Mouse (Mus musculus): Measurements from ENCODE around the gene Mrtfb. TPM values are rescaled to one million over a fixed set of nuclear protein-coding genes. Genes with fewer than 3 reads are reported as not detected.
"Not testable (repeated sequence)": the region's sequence is repeated elsewhere in the genome, so short reads cannot be mapped to it uniquely, and the experiment has no call there.

Mrtfb gene
- polyA plus RNA-seq, 1 experiment, result 17.2 TPM

DNA sequence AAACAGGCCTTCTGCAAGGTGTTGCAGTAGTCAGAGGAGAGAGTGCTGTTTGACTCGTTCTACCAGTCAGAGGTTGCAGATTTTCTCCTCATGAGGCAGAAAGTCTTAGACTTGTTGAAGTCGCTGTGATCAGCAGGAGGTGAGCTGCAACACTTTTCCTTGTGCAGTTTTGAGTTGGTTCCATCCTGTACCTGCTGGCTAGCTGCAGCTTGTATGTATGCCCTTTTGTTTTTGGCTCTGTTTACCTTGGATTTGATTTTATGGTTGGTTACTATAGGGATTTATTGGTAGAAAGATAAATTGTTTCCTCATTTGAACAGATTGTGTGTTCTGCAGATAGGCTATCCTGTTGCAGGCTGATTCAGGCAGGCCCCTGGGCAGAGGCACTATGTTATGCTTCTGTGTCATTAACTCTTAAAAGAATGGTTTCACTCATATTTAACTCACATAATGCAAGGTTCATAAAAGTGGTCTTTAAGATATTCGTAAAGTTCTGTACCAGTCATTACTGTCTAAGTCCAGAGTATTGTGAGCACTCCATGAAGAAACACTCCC is 11.1 kb downstream of the Mrtfb start:
- H3K27ac ChIP-seq (ENCODE audit: insufficient read depth, low read depth, low read length), result no peak overlapping the region
- H3K4me3 ChIP-seq (ENCODE audit: insufficient read depth, low read length), result no peak overlapping the region
- TF ChIP-seq POLR2A (IDR thresholded peaks at IDR 0.05; ENCODE audit: borderline replicate concordance, low read depth, low read length), result no peak
- no peak for TF ChIP-seq CTCF (IDR thresholded peaks at IDR 0.05; ENCODE audit: low read depth, low read length)
- no peaks in the 10 kb centered on the region for H3K4me1 ChIP-seq (ENCODE audit: control insufficient read depth, insufficient read depth, low read length)

GRCm38 (mm10) chr16:13269426-13269825 is 13.1 kb downstream of the Mrtfb start:
- Histone ChIP-seq H3K4me1 (ENCODE audit: control insufficient read depth, insufficient read depth, low read length) (no peaks in the 10 kb centered on the region), H3K27ac (ENCODE audit: insufficient read depth, low read depth, low read length) (no peak overlapping the region), H3K4me3 (ENCODE audit: insufficient read depth, low read length) (no peak overlapping the region)
- no peak for TF ChIP-seq POLR2A (IDR thresholded peaks at IDR 0.05; ENCODE audit: borderline replicate concordance, low read depth, low read length)

DNA sequence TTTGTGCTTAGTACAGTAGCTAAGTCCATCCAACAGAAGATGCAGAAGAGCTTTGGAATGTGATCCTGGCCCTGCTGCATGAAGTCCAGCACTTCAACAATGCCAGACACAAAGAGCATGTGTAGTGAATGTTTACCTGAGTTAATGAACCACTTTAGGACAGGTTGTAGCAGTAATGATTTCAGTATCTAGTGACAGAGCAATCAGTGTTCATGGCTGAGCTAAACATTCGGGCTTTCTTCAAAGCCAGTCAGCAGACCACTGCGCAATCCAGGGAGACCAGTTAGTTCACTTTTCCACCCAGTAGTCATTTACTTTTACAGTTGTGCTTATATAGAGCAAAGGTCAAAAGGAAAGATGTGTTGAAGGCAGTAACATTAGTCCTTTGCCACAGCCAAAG is 20.0 kb downstream of the Mrtfb start:
- peaks cover 11% of the 10 kb centered on the region for H3K4me1 ChIP-seq (ENCODE audit: control insufficient read depth, insufficient read depth, low read length)
- H3K4me3 ChIP-seq (ENCODE audit: insufficient read depth, low read length), result no peak overlapping the region
- no peak for TF ChIP-seq POLR2A (IDR thresholded peaks at IDR 0.05; ENCODE audit: borderline replicate concordance, low read depth, low read length)
- TF ChIP-seq CTCF (IDR thresholded peaks at IDR 0.05; ENCODE audit: low read depth, low read length), result no peak
- no peak overlapping the region for H3K27ac ChIP-seq (ENCODE audit: insufficient read depth, low read depth, low read length)

- no peak overlapping the region for H3K4me3 ChIP-seq (ENCODE audit: insufficient read depth, low read length)
- peaks cover 11% of the 10 kb centered on the region for H3K4me1 ChIP-seq (ENCODE audit: control insufficient read depth, insufficient read depth, low read length)
- TF ChIP-seq POLR2A (IDR thresholded peaks at IDR 0.05; ENCODE audit: borderline replicate concordance, low read depth, low read length) (no peak), CTCF (IDR thresholded peaks at IDR 0.05; ENCODE audit: low read depth, low read length) (no peak)
- H3K27ac ChIP-seq (ENCODE audit: insufficient read depth, low read depth, low read length), result no peak overlapping the region
These were observed 20.6 kb downstream of the Mrtfb start for GRCm38 (mm10) chr16:13276709-13277399.

GRCm38 (mm10) chr16:13286425-13286824 is 30.1 kb downstream of the Mrtfb start:
- H3K27ac ChIP-seq (ENCODE audit: insufficient read depth, low read depth, low read length); H3K4me3 ChIP-seq (ENCODE audit: insufficient read depth, low read length): not testable (repeated sequence)

DNA sequence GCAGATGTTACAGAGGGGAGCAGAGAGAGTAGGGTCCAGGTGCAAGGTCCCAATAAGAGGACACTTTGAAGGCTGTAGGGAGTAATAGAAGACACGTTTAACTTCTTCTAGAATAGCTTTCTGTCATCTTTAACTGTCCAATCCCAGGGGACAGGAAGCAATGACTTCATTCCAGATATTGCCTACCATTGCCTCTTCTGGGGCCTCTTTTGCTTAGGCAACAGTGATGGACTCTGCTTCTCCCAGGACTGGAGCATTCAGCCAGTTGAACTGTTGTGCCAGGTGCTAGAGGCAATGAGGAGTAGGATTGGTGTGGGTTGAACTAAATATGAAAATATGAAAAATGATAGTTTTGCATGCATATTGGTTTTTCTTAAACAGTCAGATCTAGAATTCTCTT is 41.6 kb downstream of the Mrtfb start:
- H3K4me1 ChIP-seq (ENCODE audit: control insufficient read depth, insufficient read depth, low read length), result peaks cover 27% of the 10 kb centered on the region
- no peak overlapping the region for H3K27ac ChIP-seq (ENCODE audit: insufficient read depth, low read depth, low read length)
- no peak for TF ChIP-seq CTCF (IDR thresholded peaks at IDR 0.05; ENCODE audit: low read depth, low read length)
- no peak for TF ChIP-seq POLR2A (IDR thresholded peaks at IDR 0.05; ENCODE audit: borderline replicate concordance, low read depth, low read length)
- no peak overlapping the region for H3K4me3 ChIP-seq (ENCODE audit: insufficient read depth, low read length)

More at GRCm38 (mm10) chr16:13286425-13286824, 30.1 kb downstream of the Mrtfb start:
- peaks cover 17% of the 10 kb centered on the region for H3K4me1 ChIP-seq (ENCODE audit: control insufficient read depth, insufficient read depth, low read length)

GRCm38 (mm10) chr16:13298991-13299390 is 42.7 kb downstream of the Mrtfb start:
- H3K4me1 ChIP-seq (ENCODE audit: control insufficient read depth, insufficient read depth, low read length), result peaks cover 20% of the 10 kb centered on the region

GRCm38 (mm10) chr16:13306065-13306695 is 49.9 kb downstream of the Mrtfb start:
- H3K27ac ChIP-seq (ENCODE audit: insufficient read depth, low read depth, low read length), result no peak overlapping the region
- peaks cover 22% of the 10 kb centered on the region for H3K4me1 ChIP-seq (ENCODE audit: control insufficient read depth, insufficient read depth, low read length)
- H3K4me3 ChIP-seq (ENCODE audit: insufficient read depth, low read length), result no peak overlapping the region
- TF ChIP-seq CTCF (IDR thresholded peaks at IDR 0.05; ENCODE audit: low read depth, low read length) (no peak), POLR2A (IDR thresholded peaks at IDR 0.05; ENCODE audit: borderline replicate concordance, low read depth, low read length) (no peak)

More at GRCm38 (mm10) chr16:13298991-13299390, 42.7 kb downstream of the Mrtfb start:
- no peak for TF ChIP-seq CTCF (IDR thresholded peaks at IDR 0.05; ENCODE audit: low read depth, low read length)
- TF ChIP-seq POLR2A (IDR thresholded peaks at IDR 0.05; ENCODE audit: borderline replicate concordance, low read depth, low read length), result no peak
- Histone ChIP-seq H3K4me3 (ENCODE audit: insufficient read depth, low read length) (no peak overlapping the region), H3K27ac (ENCODE audit: insufficient read depth, low read depth, low read length) (no peak overlapping the region)

DNA sequence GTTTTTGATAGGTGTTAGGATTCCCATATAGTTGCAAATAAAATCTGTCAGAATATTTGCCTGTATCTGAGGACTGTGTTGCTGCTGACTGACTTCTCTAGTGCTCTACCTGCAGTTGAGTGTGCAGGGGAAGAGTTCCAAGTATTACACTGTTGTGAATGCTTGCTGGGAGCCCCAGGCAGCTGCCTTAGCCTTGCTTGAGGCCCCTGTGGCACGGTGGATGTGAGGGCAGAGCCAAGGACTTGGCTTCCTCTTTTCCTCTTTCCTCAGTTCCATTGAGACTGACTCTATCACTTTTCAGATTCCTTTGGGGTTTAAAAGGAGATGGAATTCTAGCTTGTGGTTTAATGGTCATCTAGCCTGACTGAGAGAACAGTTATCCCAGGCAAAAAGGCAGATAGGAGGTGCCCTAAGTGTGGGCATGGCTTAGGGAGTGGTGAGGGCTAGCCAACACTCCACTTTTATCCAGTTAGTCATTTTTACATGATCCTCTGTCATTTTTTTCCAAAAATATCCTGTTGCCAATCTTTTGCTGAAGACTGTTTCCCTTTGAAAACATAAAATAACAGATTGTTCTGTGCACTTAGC is 53.9 kb downstream of the Mrtfb start:
- no peak for TF ChIP-seq CTCF (IDR thresholded peaks at IDR 0.05; ENCODE audit: low read depth, low read length)
- no peak for TF ChIP-seq POLR2A (IDR thresholded peaks at IDR 0.05; ENCODE audit: borderline replicate concordance, low read depth, low read length)
- Histone ChIP-seq H3K4me1 (ENCODE audit: control insufficient read depth, insufficient read depth, low read length) (peaks cover 21% of the 10 kb centered on the region), H3K27ac (ENCODE audit: insufficient read depth, low read depth, low read length) (no peak overlapping the region), H3K4me3 (ENCODE audit: insufficient read depth, low read length) (no peak overlapping the region)

DNA sequence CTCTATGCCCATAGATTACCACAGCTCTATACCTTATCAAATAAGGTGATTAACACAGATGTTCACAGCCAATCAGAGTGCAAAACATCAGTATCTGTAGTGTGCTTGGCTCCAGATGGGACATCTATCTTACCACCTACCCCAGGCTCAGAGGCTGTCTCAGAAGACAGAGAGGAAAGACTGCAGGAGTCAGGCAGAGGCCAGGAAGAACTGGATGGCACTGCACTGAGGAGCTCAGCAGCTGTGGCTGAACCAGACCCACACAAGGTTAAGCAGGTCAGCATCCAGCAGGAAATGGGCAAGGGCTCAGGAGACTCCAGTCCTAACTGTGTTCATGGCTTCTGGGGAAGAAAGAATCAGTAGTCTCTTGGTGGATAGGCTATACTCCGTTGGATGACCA is 55.1 kb downstream of the Mrtfb start:
- TF ChIP-seq POLR2A (IDR thresholded peaks at IDR 0.05; ENCODE audit: borderline replicate concordance, low read depth, low read length) (no peak), CTCF (IDR thresholded peaks at IDR 0.05; ENCODE audit: low read depth, low read length) (no peak)
- H3K4me3 ChIP-seq (ENCODE audit: insufficient read depth, low read length), result no peak overlapping the region
- no peak overlapping the region for H3K27ac ChIP-seq (ENCODE audit: insufficient read depth, low read depth, low read length)
- H3K4me1 ChIP-seq (ENCODE audit: control insufficient read depth, insufficient read depth, low read length), result peaks cover 17% of the 10 kb centered on the region

Measured in bone marrow macrophage, adult 2 months (primary cell).